ENCODE assay signal across 17 mouse cellular contexts in the genomic region with DNA sequence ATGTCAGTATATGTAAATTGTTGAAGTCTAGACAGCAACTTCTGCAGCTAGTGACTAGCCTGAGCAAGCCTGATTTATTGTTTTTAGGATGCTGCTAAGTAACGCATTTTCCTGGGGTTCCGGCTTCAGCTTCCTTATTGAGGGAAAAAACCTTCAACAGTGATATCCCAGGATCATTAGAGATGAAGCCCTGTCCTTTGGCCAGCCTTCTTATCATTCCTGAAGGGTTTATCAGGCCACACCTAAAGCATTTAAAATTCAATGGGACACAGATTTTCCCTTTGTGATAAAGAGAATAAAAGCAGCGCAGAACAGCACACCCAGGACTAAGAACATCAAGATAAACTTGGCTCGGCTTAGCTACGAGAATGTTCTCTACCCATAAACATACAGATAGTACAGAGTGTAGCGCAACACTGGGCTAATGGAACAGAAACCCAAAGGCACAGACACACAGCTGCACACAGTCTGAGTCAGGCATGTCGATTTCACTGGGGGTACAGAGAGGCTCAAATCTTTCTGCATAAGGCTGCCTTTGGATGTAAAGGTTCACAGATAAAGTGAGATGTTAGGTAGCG. TPM values are rescaled to one million over a fixed set of nuclear protein-coding genes. Genes with fewer than 3 reads are reported as not detected.
DNase-seq lines count a peak whose midpoint lies in the region; ATAC-seq and TF ChIP-seq lines count a peak whose summit lies in the region.
"Had no signal": no experiment of that assay in that cellular context is flagged by ENCODE, and none has a peak within 500 bp of the region (broad histone marks: within the 10 kb centered on the region; RNA-seq: fewer than 3 reads in every experiment).

No protein-coding gene starts in this region.

- DNase-seq in gastrocnemius, adult 2 months: no peak
- DNase-seq in gastrocnemius, postnatal 14 days: no peak
- DNase-seq in limb, embryonic 10.5 days (ENCODE audit: low spot score): no peak
- DNase-seq in adrenal gland, postnatal 25 days: no peak
- DNase-seq: cerebellum, adult 18-20 months; kidney, adult 18-20 months; kidney, postnatal 4 days; right cerebral cortex, postnatal 4 days had no signal

- ATAC-seq in limb, embryonic 12.5 days (ENCODE audit: insufficient number of reproducible peaks, insufficient read depth, low FRiP score, low TSS enrichment, low read depth): no peak
- no peak for ATAC-seq in erythroid progenitor cell, adult 5-6 weeks (replicated peaks; ENCODE audit: low FRiP score, poor library complexity, severe bottlenecking)

- H3K36me3 ChIP-seq in limb, embryonic 12.5 days: peaks cover 59% of the 10 kb centered on the region
- peaks cover 75% of the 10 kb centered on the region for H3K36me3 ChIP-seq in limb, embryonic 10.5 days
- H3K36me3 ChIP-seq in small intestine, adult 2 months (ENCODE audit: control insufficient read depth, insufficient read depth, low read length): peaks cover 65% of the 10 kb centered on the region

- H3K9me3 ChIP-seq in limb, embryonic 12.5 days: no peaks in the 10 kb centered on the region
- H3K9me3 ChIP-seq in limb, embryonic 10.5 days (replicated peaks): no peaks in the 10 kb centered on the region
- H3K9me3 ChIP-seq: embryonic facial prominence, embryonic 13.5 days; forebrain, embryonic 12.5 days; hindbrain, embryonic 12.5 days; liver, embryonic 15.5 days; neural tube, embryonic 13.5 days had no signal

- 85% methylated on average over 8 of the region's 8 CpGs for WGBS in limb, embryonic 12.5 days
- 85% methylated on average over 8 of the region's 8 CpGs for WGBS in limb, embryonic 10.5 days
- 20% methylated on average over 8 of the region's 8 CpGs for WGBS in small intestine, adult 2 months

- no peaks in the 10 kb centered on the region for H3K27me3 ChIP-seq in limb, embryonic 12.5 days
- no peaks in the 10 kb centered on the region for H3K27me3 ChIP-seq in limb, embryonic 10.5 days (ENCODE audit: low read depth, poor library complexity, severe bottlenecking)
- H3K27me3 ChIP-seq in small intestine, adult 2 months (ENCODE audit: control insufficient read depth, insufficient read depth, low read length): no peaks in the 10 kb centered on the region
- H3K27me3 ChIP-seq: embryonic facial prominence, embryonic 13.5 days; forebrain, embryonic 12.5 days; hindbrain, embryonic 12.5 days; liver, embryonic 15.5 days; neural tube, embryonic 13.5 days had no signal

- peak overlapping the region; percentile 38 for H3K27ac ChIP-seq in gastrocnemius, adult 2 months
- H3K27ac ChIP-seq in limb, embryonic 12.5 days: peak overlapping the region; percentile 59; the same call in 1 of the 2 replicates
- H3K27ac ChIP-seq in limb, embryonic 10.5 days: no peak overlapping the region; the same call in 1 of the 2 replicates
- peak overlapping the region; percentile 34; the same call in 1 of the 2 replicates for H3K27ac ChIP-seq in embryonic fibroblast, embryonic 13.5 days (ENCODE audit: insufficient read depth, low read length)
- peak overlapping the region; percentile 99 for H3K27ac ChIP-seq in small intestine, adult 2 months (ENCODE audit: insufficient read depth, low read depth, low read length)
- H3K27ac ChIP-seq: embryonic facial prominence, embryonic 13.5 days; forebrain, embryonic 12.5 days; hindbrain, embryonic 12.5 days; liver, embryonic 15.5 days; neural tube, embryonic 13.5 days had no signal

- H3K4me3 ChIP-seq in gastrocnemius, adult 2 months: no peak overlapping the region
- no peak overlapping the region for H3K4me3 ChIP-seq in limb, embryonic 12.5 days (replicated peaks)
- no peak overlapping the region for H3K4me3 ChIP-seq in limb, embryonic 10.5 days
- no peak overlapping the region for H3K4me3 ChIP-seq in embryonic fibroblast, embryonic 13.5 days (ENCODE audit: insufficient read depth, low read length)
- H3K4me3 ChIP-seq in small intestine, adult 2 months (ENCODE audit: low read depth, low read length): peak overlapping the region; percentile 35
- H3K4me3 ChIP-seq: embryonic facial prominence, embryonic 13.5 days; forebrain, embryonic 12.5 days; hindbrain, embryonic 12.5 days; liver, embryonic 15.5 days; neural tube, embryonic 13.5 days had no signal

- no peak for TF ChIP-seq POLR2A in embryonic fibroblast, embryonic 13.5 days (IDR thresholded peaks at IDR 0.05; ENCODE audit: low read depth, low read length)
- no peak for TF ChIP-seq POLR2A in small intestine, adult 2 months (IDR thresholded peaks at IDR 0.05; ENCODE audit: low read depth, low read length)

- H3K9ac ChIP-seq in limb, embryonic 12.5 days (replicated peaks): no peak overlapping the region
- H3K9ac ChIP-seq: embryonic facial prominence, embryonic 13.5 days; forebrain, embryonic 12.5 days; hindbrain, embryonic 12.5 days; liver, embryonic 15.5 days; neural tube, embryonic 13.5 days had no signal

- H3K4me2 ChIP-seq in limb, embryonic 12.5 days: no peak overlapping the region
- H3K4me2 ChIP-seq: embryonic facial prominence, embryonic 13.5 days; forebrain, embryonic 12.5 days; hindbrain, embryonic 12.5 days; liver, embryonic 15.5 days; neural tube, embryonic 13.5 days had no signal

- peaks cover 12% of the 10 kb centered on the region; the same call in 1 of the 2 replicates for H3K4me1 ChIP-seq in limb, embryonic 12.5 days (replicated peaks)
- H3K4me1 ChIP-seq in limb, embryonic 10.5 days: peaks cover 6% of the 10 kb centered on the region; the same call in 1 of the 2 replicates
- peaks cover 7% of the 10 kb centered on the region for H3K4me1 ChIP-seq in embryonic fibroblast, embryonic 13.5 days (ENCODE audit: control insufficient read depth, insufficient read depth, low read length)
- H3K4me1 ChIP-seq in small intestine, adult 2 months (ENCODE audit: control insufficient read depth, insufficient read depth, insufficient read length, low read length): peaks cover 45% of the 10 kb centered on the region
- H3K4me1 ChIP-seq: hindbrain, embryonic 12.5 days had no signal

- no peak for TF ChIP-seq CTCF in gastrocnemius, adult 2 months (IDR thresholded peaks at IDR 0.05)
- no peak for TF ChIP-seq CTCF in embryonic fibroblast, embryonic 13.5 days (IDR thresholded peaks at IDR 0.05; ENCODE audit: borderline replicate concordance, insufficient read depth, low read length)
- no peak for TF ChIP-seq CTCF in small intestine, adult 2 months (IDR thresholded peaks at IDR 0.05; ENCODE audit: extremely low read depth, insufficient read length, insufficient replicate concordance, low read depth, low read length)

- intact Hi-C loops in gastrocnemius, adult 2 months (cut with DNase I): no loop called here
- intact Hi-C loops in gastrocnemius, postnatal 14 days (cut with DNase I; ENCODE audit: low total_unique reads): no loop called here

RNA-seq across cellular contexts. Expression of a gene that starts 17.9 kb away (rescaled TPM):
- 10 to 100 TPM; 41.9 to 48.9 TPM for total RNA-seq in gastrocnemius, adult 2 months (2021)
- 10 to 100 TPM; 63.1 to 75.1 TPM for total RNA-seq in gastrocnemius, postnatal 14 days (2021)
- 146 and 150 TPM in 2 replicates for polyA plus RNA-seq in limb, embryonic 12.5 days (2016; fragmentation: Nextera tagmentation; extraction: Ambion mirVana)
- 138 and 152 TPM in 2 replicates for polyA plus RNA-seq in limb, embryonic 10.5 days (2016; fragmentation: Nextera tagmentation; extraction: Ambion mirVana)
- polyA plus RNA-seq in embryonic fibroblast, embryonic 13.5 days (2011; ENCODE audit: insufficient read length, low read depth, missing spikeins): 92.1 and 102 TPM in 2 replicates
- 92.4 and 477 TPM in 2 replicates for polyA plus RNA-seq in small intestine, adult 2 months (2012; rRNA removed)
- 85.6 and 98.2 TPM in 2 replicates for total RNA-seq in adrenal gland, postnatal 25 days (2021)
- 36.4 and 45.7 TPM in 2 replicates for total RNA-seq in erythroid progenitor cell, adult 5-6 weeks (2015; ENCODE audit: low replicate concordance)
- total RNA-seq in erythroid progenitor cell, adult 5-6 weeks (2017; ENCODE audit: low replicate concordance): 27.3 and 49.2 TPM in 2 replicates
